Mouse (Mus musculus) cerebellum, adult 11-12 months (tissue): ENCODE data around the gene Cpm.
"Not testable (repeated sequence)": the region's sequence is repeated elsewhere in the genome, so short reads cannot be mapped to it uniquely, and the experiment has no call there.

Experiments used
- DNase-seq: peaks from one replicate; pipeline ENCODE4 v3.0.0; 2022

Cpm gene

DNA sequence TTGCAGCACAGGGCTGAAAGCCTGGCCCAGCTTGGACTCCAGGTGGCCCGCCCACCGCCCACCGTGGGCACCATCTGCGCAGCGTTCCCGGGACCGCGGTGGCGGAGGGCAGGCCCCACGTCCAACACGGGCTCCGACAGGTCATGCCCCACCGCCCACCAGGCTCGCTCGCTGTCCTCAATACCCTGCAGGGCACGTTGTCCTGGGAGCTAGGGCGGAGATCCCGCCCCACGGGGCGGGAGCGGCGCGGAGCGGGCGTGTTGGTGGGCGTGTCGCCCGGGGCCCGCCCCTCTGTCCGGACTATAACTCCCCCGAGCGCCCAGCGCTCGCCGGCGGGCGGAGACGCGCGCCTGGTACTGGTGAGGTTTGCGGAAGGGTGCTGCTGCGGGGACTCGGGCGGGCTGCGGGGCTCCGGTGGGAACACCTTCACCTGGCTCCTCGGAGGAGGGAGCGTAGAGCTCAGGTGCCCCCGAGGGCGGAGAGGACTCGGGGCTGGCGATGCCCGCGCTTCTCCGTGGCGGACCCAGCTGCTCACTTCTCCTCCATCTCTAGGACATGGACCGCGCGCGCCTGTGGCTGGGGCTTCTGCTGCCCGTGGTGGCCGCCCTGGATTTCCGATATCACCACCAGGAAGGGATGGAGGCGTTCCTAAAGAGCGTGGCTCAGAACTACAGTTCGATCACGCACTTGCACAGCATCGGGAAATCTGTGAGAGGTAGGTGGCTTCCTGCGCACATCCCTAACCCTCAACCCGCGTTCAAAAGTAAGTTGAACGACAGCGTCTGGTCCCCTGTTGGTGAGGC lies at the start of gene Cpm:
TSS of gene Cpm (plus strand) at position 332 of the 803 bp plus-strand sequence.
- DNase-seq = no peak

DNA sequence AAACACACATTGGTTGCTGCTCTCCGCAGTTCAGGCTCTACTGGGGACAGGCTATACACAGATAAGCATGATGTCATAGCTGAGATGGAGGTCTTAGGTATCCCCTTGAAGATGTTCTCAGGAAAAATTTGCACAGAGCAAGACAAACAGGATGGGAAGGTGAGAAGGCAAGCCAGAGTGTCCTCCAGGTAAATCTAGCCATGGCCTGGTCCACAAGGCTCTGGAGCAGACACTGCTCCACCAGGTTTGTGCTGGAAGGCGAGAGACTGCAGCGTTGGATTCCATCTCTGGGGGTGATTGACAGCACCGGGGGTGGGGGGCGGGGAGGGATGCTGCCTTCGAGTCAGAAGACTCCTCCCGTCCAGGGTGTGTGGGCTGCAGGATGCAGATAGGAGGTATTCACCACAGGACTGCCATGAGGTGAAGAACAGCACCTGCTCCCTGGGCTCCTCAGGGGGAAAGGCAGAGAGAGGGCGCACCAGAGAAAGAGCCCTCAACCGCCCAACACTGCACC lies 49.5 kb upstream of the Cpm start:
- no peak for DNase-seq

DNA sequence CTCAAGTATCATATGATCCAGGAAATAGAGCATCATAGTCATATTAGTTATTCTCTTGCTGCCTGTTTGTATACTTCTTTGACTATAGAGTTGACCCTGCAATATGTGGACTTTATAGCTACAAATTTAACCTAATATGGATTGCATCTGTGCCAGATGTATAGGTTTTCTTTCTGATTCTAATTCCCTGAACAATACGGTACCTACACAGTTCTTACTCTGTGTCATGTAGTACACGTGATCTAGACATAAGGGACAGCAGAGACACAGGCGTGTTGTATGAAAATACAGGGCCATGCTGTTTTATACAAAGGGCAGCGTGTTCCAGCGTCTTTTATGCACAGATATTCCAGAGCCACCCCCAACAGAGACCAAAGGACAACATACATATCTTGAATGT lies 48.9 kb upstream of the Cpm start:
- no peak for DNase-seq

DNA sequence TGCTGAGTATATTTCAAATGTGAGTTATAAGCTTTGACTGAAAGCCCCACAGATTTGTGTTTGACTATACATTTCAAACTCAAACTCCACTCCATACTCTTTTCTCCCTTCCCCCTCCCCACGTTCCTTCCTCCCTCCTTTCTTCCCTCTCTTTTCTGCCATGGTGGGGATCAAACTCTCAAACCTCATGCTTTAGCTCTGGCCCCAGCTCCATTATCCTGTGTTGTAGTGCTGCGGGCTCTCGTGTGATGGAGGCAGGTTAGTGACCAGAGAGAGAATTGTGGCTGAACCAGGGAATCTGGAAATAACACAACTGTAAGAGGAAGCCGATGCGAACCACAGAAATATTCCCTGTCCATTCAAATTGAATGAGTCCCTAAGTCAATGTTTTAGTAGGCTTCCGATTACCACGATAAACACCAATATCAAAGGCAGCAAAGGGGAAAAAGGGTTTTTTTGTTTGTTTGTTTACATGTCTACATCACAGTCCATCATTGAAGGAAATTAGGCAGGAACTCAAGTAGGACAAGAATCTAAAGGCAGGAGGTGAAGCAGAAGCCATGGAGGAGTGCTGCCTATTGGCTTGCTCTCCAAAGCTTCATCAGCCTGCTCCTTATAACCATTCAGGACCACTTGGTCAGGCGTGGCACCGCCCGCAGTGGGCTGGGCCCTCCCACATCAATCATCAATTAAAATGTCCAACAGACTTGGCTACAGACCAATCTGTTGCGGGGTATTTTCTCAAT lies 48.1 kb upstream of the Cpm start:
- DNase-seq = no peak

DNA sequence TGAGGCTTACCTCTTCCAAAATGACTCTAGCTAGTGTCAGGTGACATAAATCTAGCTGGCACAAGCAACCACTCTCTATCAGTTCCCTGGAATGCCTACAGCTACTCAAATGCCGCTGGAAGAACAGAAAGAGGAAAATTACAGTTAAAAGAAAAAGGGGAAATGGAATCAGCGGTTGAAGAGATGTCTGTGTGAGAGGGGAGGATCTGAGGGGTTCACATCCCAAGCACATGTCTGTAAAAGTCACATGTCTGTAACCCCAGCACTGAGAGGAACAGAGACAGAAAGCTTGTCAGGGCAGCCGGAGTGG lies 47.6 kb upstream of the Cpm start:
- no peak for DNase-seq

DNA sequence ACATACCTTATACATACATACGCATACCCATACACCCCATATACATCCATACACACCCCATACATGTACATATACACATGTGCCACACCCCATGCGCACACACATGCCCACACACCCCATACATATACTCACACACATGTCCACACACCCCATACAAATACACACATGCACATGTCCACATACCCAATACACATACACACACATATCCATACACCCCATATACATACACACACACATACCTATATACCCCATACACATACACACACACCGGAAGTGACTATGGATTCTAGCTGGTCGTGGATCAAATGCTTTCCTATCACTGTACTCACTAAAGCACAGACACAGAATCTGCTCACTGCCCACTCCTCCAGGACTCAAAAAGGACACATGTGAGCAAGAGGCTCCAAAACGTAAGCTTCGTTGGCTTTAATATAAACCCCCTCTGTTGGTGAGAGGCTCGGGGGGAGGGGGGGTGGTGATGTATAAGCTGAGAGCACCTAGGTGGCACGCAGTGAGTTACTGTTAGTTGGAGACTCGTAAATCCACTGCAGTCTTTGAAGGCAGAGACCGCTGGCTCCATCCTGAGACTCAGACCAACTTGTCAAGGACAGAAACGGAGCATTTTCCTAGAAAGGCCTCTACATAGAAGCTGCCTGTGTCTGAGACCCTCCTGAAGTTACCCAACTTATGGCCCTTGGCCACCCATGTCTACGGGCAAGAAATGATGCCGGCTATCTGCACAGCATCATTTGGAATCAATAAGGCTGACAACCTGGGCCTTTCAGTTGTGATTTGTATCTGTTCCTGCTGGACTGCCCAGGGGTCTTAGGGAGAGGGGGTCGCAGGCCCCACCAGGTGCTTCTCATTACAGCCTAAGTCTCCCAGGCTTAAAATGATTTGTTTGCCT lies 45.9 kb upstream of the Cpm start:
- DNase-seq = no peak

DNA sequence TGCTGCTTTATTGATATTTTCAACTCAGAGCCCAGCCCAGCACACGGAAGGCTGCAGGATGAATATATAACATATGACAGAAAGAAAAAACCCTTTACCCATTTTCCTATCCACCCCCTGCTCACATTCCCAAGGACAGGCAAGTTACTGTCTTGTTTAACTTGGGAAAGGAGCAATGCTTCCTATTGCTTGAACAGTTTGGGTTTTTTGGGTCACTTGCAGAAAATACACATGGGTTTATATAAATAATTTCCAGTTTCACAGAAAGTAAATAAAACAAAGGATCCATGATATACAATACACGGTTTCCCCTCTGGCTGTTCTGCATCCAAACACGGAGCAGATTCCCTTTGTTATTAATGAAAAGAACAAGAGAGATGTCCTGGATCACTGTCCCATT lies 45.2 kb upstream of the Cpm start:
- no peak for DNase-seq

DNA sequence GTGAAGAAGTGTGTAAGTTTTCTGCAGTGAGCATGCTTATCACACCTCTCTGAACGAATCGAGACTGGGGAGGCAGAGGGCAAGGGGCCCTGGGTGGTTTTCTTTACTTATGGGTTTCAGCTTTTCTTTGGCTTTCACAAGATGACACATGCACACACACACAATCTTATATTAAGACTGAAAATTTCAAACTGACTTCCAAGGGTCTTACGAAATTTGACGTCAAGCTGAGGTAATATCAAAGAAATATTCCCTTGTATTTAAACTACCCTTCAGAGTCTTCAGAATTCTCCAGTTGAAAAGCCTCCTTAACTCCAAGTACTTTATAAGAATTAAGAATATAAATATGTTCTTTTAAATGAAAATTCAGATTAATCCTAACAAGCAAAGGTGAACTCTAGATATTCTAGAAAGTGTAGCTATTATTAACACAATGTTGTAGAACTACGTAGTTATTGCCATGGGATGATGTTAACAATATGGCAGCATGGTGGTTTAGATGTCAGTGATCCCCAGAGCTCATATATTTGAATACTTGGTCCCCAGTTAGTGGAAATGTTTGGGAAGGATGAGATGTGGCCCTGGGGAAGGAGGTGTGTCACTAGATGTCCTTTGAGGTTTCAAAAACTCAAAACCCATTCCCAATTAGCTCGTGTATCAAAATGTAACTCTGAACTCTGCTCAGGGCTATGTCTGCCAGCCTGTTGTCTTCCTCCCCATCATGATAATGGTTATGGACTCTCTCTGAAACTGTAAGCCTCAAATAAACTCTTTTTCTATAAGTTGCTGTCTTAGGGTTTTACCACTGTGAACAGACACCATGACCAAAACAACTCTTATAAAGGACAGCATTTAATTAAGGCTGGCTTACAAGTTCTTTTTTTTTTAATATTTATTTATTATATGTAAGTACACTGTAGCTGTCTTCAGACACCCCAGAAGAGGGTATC lies 44.5 kb upstream of the Cpm start:
- no peak for DNase-seq

DNA sequence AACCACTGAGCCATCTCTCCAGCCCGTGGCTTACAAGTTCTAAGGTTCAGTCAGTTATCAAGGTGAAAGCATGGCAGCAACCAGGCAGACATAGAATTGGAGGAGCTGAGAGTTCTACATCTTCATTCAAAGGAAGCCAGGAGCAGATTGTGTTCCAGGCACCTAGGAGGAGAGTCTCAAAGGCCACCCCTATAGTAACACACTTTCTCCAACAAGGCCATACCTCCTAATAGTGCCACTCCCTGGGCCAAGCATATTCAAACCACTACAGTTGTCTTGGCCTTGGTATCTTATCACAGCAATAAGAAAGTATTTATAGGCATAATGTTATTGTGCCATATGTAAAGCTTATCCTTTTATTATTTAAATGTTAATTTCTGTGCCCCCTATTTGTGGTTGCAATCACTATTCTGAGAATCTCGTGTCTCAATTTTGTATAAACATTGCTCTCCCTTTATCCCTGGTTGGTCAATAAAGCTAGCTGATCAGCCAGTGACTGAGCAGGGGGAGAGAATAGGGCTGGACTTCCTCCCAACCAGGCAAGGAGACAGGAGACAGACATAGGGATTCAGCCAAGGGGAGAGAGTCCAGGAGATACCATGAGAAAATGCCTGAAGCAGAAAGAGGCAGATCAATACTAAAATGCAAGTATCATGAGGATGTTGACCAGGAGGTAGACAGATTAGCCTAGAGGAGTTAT lies 43.5 kb upstream of the Cpm start:
- DNase-seq = no peak

DNA sequence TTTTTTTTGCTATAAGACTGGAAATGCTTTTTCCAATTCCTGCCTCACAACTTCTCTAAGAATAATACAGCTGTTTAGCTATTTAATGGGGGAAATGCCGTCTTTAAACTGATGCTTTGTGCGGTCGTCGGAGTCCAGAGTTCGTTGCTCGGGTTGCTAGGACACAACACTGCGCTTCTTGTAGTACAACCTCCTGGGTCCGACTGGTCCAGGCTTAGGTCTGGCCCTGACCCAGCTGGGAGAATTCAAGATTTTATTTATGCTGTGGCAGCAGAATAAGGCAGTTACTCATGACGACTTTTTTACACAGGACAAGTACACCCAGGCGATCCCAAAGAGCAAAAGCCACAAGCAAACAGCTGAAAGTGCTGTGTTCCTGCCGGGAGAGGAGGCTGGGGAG lies 42.4 kb upstream of the Cpm start:
- no peak for DNase-seq

DNA sequence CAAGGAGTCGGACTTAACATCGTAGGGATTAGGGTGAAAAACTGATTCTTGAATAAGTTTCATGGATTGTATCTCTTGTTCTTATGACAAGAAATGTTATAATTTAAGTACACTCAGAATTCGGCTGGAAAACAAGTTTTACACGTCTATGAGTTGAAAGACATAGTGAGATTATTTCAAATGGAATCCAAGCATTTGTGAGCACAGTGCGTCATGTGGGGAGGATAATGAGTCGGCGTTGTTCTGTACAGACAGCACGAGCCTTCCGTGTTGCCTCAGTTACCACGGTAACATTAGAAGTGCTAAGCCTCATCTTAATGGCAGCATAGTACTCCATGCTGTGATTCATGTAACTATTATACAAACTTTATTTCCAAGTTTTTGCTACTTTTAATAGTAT lies 42.0 kb upstream of the Cpm start:
- DNase-seq = no peak

DNA sequence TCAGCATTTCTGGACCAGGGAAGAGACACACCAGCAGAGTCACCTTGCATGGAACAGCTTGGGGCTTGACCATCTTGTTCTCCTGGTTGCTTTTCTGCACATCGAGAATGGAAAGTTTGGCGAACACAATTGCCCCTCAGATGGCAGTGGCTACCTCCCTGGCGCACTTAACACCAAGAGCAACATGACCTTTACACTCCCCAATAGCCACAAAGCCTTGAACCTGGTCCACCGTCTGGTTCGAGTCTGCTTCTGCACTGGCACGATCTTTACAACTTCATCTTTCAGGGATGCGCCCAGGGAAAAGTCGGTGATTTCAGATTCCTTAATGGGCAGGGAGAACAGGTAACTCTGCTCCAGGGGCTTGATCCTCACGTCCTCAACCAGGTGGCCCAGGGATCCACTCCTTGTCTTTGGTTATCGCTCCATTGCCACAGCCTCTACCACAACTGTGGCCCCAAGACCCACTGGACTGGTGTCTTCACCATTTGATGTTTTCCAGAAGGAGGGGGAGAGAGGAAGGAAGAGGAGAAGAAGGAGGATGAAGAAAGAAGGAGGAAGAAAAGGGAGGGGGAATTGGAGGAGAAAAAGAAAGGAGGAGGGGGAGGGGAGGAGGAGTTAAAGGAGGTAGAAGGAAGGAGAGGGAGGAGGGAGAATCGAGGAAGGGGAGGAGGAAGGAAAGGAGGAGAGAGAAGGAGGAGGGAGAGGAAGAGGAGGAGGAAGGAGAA lies 40.7 kb upstream of the Cpm start:
- DNase-seq = not testable (repeated sequence)

DNA sequence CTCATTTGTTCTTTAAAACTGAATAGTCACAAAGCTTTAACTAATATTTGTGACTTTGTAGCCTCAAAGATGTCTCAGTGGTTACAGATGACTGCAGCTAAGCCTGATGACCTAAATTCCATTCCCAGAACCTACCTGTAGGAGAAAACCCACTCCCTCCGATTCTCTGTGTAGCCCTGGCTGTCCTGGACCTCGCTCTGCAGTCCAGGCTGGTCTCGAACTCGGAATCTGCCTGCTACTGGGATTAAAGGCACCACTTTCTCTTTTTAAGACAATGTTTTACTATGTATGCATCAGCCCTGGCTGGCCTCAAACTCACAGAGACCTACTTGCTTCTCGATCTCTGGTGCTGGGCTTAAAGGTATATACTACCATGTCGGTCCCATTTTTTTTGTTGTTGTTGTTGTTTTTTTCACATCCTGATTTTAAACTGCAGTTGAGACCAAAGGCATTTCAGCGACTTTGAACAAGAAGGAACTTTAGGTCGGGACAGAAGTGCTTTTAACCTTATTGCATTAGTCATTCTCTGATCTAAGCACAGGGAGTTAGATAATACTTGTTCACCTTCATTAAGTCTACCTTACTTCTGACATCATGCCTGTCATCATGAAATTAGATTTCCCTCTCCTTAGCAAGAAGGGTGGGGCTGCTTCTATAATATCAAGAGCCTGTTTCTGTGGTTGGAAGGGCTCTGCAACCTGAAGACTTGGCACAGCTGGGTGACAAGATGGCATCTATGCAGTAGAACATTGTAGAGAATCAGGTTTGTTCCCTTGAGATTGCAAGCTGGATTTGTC lies 40.0 kb upstream of the Cpm start:
- DNase-seq = no peak

DNA sequence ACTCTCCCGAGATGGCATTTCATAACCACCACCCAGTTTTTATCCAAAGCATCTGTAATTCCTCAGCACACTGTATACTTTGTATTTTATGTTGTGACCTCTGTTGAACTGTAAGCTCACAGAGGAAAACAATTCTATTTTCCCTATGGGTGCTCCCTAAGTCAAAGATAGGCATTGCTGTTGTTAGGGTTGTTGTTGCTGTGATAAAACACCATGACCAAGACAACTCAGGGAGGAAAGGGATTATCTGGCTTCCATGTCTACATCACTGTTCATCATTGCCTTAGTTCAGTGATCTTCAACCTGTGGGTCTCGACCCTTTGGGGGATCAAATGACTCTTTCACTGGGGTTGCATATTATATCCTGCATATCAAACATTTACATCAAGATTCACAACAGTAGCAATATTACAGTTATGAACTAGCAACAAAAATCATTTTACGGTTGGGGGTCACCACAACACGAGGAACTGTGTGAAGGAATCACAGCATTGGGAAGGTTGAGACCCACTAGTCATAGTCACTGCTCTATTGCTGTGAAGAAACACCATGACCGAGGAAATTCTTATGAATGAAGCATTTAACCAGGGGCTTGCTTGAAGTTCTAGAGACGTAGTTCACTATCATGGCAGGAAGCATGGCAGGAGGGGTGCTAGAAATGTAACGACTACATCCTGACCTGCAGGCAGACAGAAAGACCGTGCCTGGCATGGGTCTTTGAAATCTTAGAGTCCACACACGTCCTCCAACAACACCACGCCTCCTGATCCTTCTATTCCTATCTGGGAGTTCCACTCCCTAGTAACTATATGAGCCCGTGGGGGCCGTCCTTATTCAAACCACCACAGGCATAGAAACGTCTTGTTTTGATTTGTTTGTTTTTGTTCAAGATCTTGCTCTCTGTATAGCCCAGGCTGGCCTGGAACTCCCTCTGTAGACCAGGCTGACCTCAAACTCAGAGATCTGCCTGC lies 38.7 kb upstream of the Cpm start:
- no peak for DNase-seq

DNA sequence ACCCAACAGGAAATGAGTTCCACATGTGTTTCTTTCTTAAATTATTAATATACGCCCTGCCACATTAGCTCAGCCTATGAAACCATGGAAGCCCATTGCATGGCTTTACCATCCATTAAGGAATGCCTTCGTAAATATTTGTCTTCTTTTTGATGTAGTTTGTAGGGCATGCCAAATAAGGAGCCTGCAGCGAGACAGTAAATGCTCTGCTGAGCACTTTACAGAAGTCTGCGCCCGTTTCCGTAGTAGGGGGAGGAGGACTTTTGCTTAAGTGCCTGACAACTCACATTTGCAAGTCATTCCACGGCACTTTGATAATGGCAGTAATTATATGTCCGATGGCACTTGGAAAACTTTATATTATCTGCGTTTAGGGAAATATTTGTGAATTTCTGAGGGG lies 37.5 kb upstream of the Cpm start:
- no peak for DNase-seq

DNA sequence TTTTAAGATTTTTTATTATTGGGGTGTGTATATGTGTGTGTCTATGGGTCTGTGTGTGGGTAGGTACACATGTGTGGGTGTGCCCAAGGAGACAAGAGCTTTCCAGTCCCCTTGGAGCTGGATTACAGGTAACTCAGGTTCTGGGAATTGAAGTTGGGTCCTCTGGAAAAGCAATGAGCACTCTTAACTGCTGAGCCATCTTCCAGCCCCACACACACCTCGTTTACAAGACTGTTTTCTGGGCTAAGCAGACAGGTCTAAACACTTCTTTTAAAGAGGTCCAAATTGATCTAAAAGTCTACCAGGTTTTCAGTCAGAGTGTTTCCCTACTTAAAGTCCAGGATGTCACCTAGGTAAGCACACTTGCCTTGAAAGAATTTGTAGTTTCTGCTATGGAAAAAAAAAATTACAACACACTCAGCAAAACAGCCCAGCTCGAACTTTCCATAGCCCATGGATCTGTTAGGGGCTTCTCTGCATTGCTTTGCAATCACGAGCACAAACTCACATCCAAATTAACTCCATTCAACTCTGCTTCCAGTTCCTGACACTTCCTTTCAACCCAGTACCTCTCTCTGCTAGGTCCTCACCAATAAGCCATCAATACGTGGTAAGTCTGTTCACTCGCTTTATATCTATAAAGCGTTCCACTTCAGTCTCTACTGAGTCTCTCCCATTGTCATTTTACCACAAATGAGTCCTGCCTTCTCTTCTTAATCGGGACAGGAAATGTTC lies 36.8 kb upstream of the Cpm start:
- DNase-seq = no peak

DNA sequence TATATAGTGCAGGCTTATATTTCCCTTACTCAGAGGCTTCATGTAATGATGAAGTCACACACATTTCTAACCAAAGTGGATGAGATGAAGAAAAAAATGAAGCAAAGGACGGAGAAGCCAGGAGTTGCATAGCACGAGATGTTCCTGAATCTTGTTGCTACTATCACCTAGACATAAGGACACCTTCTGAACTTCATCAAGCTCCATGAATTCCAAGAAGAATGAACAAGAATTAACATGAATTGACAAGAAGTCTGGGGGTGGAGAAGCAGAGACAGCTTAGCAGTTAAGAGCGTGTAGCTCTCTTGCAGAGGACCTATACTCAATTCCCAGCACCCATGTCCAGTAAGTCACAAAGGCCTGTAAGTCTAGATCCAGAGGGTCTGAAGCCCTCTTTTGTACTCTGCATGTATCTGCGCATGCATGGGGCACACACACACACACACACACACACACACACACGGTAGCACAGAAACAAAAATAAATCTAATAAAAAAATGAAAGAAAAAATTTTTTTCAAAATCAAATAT lies 36.2 kb upstream of the Cpm start:
- no peak for DNase-seq

DNA sequence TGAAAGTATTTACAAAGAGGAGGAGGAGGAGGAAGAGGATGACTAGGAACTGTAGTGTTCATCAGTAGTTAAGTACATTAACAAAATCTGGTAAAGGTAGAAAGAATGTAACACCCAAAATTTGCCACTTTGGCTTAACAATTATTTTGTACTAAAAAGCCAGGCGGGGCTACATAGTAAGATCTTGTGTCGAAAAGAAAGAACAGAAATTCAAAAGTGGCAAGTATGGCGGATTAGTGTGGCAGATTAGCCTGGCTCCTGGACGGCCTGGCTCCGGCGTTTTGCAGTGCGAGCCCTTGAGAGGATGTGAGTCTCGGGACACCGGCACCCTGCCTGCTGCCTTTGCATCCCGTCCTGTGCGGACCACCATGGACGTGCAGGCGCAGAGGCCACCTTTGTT lies 35.4 kb upstream of the Cpm start:
- no peak for DNase-seq
